Mouse (Mus musculus): ENCODE measurements around the gene Fibp. TPM values are rescaled to one million over a fixed set of nuclear protein-coding genes. Genes with fewer than 3 reads are reported as not detected.
A peak's percentile ranks its signal among the peaks of the same experiment; 100 is the strongest.
"Not testable (repeated sequence)": the region's sequence is repeated elsewhere in the genome, so short reads cannot be mapped to it uniquely, and the experiment has no call there.

Gene Fibp
- polyA plus RNA-seq, 2 experiments, result 22.9 to 30.6 TPM

- H3K9me3 ChIP-seq (ENCODE audit: control insufficient read depth, low read length), result no peaks in the 10 kb centered on the region
- 78% methylated on average over 4 of the region's 4 CpGs for WGBS (ENCODE audit: insufficient replicate concordance)
- TF ChIP-seq EP300 (IDR thresholded peaks at IDR 0.05; ENCODE audit: low read depth) (no peak), CTCF (IDR thresholded peaks at IDR 0.05; ENCODE audit: low read depth) (no peak)
- H3K4me2 ChIP-seq (ENCODE audit: low read depth), result peak overlapping the region; percentile 99
- H3K9ac ChIP-seq (replicated peaks), result no peak overlapping the region
- H3K4me3 ChIP-seq (ENCODE audit: insufficient read depth in 1 of 2, low read depth in 2 of 2, low read length in 2 of 2), result peak overlapping the region in 1 of 2 experiments; percentile 71; a peak in 1 of 4 replicates
- DNase-seq (ENCODE audit: low read depth in 3 of 3, low spot score in 3 of 3) (no peak), ATAC-seq (ENCODE audit: insufficient read depth) (no peak)
- peaks cover 15 to 24% of the 10 kb centered on the region in 2 experiments for H3K4me1 ChIP-seq (replicated peaks; ENCODE audit: control insufficient read depth in 2 of 2, insufficient read depth in 2 of 2, low read length in 1 of 2)
- no peak overlapping the region for H3K27ac ChIP-seq
- no peaks in the 10 kb centered on the region for H3K27me3 ChIP-seq (ENCODE audit: control insufficient read depth, insufficient read depth, low read length)
- H3K36me3 ChIP-seq (replicated peaks; ENCODE audit: control insufficient read depth, insufficient read depth, low read depth), result peaks cover 3% of the 10 kb centered on the region
Observed at GRCm38 (mm10) chr19:5486771-5487170, 26.4 kb downstream of the Fibp start.

- under 1% methylated on average over 39 of the region's 39 CpGs for WGBS (ENCODE audit: insufficient replicate concordance)
- ATAC-seq (ENCODE audit: insufficient read depth), result peak; percentile 73
- peak within 1 kb of the TSS; percentile 67 to 71 for H3K4me3 ChIP-seq (ENCODE audit: insufficient read depth in 1 of 2, low read depth in 2 of 2, low read length in 2 of 2)
Observed at GRCm38 (mm10) chr19:5487768-5488550, 27.5 kb downstream of the Fibp start, which contains the start of gene Mus81. TSS of gene Mus81 (minus strand) at chr19:5488402.

GRCm38 (mm10) chr19:5488878-5489571, 28.6 kb downstream of the Fibp start:
- ATAC-seq (ENCODE audit: insufficient read depth), result peak; percentile 73
- peaks cover 19 to 24% of the 10 kb centered on the region in 2 experiments for H3K4me1 ChIP-seq (replicated peaks; ENCODE audit: control insufficient read depth in 2 of 2, insufficient read depth in 2 of 2, low read length in 1 of 2)
- H3K4me3 ChIP-seq (ENCODE audit: insufficient read depth in 1 of 2, low read depth in 2 of 2, low read length in 2 of 2), result peak overlapping the region; percentile 67 to 71
- H3K36me3 ChIP-seq (replicated peaks; ENCODE audit: control insufficient read depth, insufficient read depth, low read depth), result peaks cover 23% of the 10 kb centered on the region
- H3K9me3 ChIP-seq (ENCODE audit: control insufficient read depth, low read length), result no peaks in the 10 kb centered on the region
- H3K27me3 ChIP-seq (ENCODE audit: control insufficient read depth, insufficient read depth, low read length), result no peaks in the 10 kb centered on the region
- under 1% methylated on average over 26 of the region's 26 CpGs for WGBS (ENCODE audit: insufficient replicate concordance)
- peak overlapping the region; percentile 99 for H3K4me2 ChIP-seq (ENCODE audit: low read depth)
- peak overlapping the region; percentile 87 for H3K9ac ChIP-seq (replicated peaks)
- DNase-seq (ENCODE audit: low read depth in 3 of 3, low spot score in 3 of 3), result peak; percentile 97 to 98 (median 98)
- no peak for TF ChIP-seq EP300 (IDR thresholded peaks at IDR 0.05; ENCODE audit: low read depth)
- TF ChIP-seq CTCF (IDR thresholded peaks at IDR 0.05; ENCODE audit: low read depth), result peak; percentile 37; the same call in 1 of the 2 replicates
- peak overlapping the region; percentile 91 for H3K27ac ChIP-seq

More at GRCm38 (mm10) chr19:5487768-5488550, 27.5 kb downstream of the Fibp start, which contains the start of gene Mus81:
- Histone ChIP-seq H3K36me3 (replicated peaks; ENCODE audit: control insufficient read depth, insufficient read depth, low read depth) (peaks cover 13% of the 10 kb centered on the region), H3K4me1 (replicated peaks; ENCODE audit: control insufficient read depth in 2 of 2, insufficient read depth in 2 of 2, low read length in 1 of 2) (peaks cover 19 to 24% of the 10 kb centered on the region in 2 experiments), H3K4me2 (ENCODE audit: low read depth) (peak within 1 kb of the TSS; percentile 99), H3K27me3 (ENCODE audit: control insufficient read depth, insufficient read depth, low read length) (no peaks in the 10 kb centered on the region), H3K9me3 (ENCODE audit: control insufficient read depth, low read length) (no peaks in the 10 kb centered on the region), H3K9ac (replicated peaks) (peak within 1 kb of the TSS; percentile 87), H3K27ac (peak within 1 kb of the TSS; percentile 91)
- peak; percentile 93 to 96 (median 94) for DNase-seq (ENCODE audit: low read depth in 3 of 3, low spot score in 3 of 3)
- no peak for TF ChIP-seq EP300 (IDR thresholded peaks at IDR 0.05; ENCODE audit: low read depth)
- TF ChIP-seq CTCF (IDR thresholded peaks at IDR 0.05; ENCODE audit: low read depth), result peak; percentile 98

GRCm38 (mm10) chr19:5489721-5490120, 29.3 kb downstream of the Fibp start:
- Histone ChIP-seq H3K4me2 (ENCODE audit: low read depth) (peak overlapping the region; percentile 99), H3K4me1 (replicated peaks; ENCODE audit: control insufficient read depth in 2 of 2, insufficient read depth in 2 of 2, low read length in 1 of 2) (peaks cover 19 to 24% of the 10 kb centered on the region in 2 experiments), H3K36me3 (replicated peaks; ENCODE audit: control insufficient read depth, insufficient read depth, low read depth) (peaks cover 27% of the 10 kb centered on the region), H3K9ac (replicated peaks) (peak overlapping the region; percentile 7; the same call in 1 of the 2 replicates), H3K27ac (peak overlapping the region; percentile 91), H3K4me3 (ENCODE audit: insufficient read depth in 1 of 2, low read depth in 2 of 2, low read length in 2 of 2) (peak overlapping the region in 1 of 2 experiments; percentile 81; a peak in 2 of 4 replicates)
- not testable (repeated sequence) for H3K9me3 ChIP-seq (ENCODE audit: control insufficient read depth, low read length); ATAC-seq (ENCODE audit: insufficient read depth); DNase-seq (ENCODE audit: low read depth in 3 of 3, low spot score in 3 of 3); H3K27me3 ChIP-seq (ENCODE audit: control insufficient read depth, insufficient read depth, low read length)
- 32% methylated on average over 10 of the region's 10 CpGs for WGBS (ENCODE audit: insufficient replicate concordance)

All from liver, embryonic 14.5 days (tissue).